Mouse (Mus musculus) forebrain, embryonic 14.5 days (tissue): ENCODE results near the gene Ppt2. TPM values are rescaled to one million over a fixed set of nuclear protein-coding genes. Genes with fewer than 3 reads are reported as not detected.

Source experiments
- ATAC-seq: fragments of 200-750 bp; cut with Nextera tagmentation; 2 replicates; pipeline ENCODE4 v1.8.0; 2017; ENCODE audit warnings: mild to moderate bottlenecking, moderate library complexity
- DNase-seq: peaks from one replicate; pipeline ENCODE4 v3.0.0-alpha.2; 2015; ENCODE audit warnings: low spot score
- H3K27ac ChIP-seq: fragments of 300-500 bp; sonication (generic); 2 replicates; pipeline ENCODE4 v1.5.1; 2014; ENCODE audit warnings: low read depth, mild to moderate bottlenecking, control low read depth, low read length, moderate library complexity
- H3K27me3 ChIP-seq: fragments of 300-500 bp; sonication (generic); replicated peaks from 2 replicates; pipeline ENCODE4 v1.6.1; 2014; ENCODE audit warnings: low read length, control low read depth, mixed read lengths; ENCODE audit not compliant: control insufficient read depth, insufficient read depth
- H3K36me3 ChIP-seq: fragments of 300-500 bp; sonication (generic); 2 replicates; pipeline ENCODE4 v1.6.1; 2014; ENCODE audit warnings: low read length, control low read depth; ENCODE audit not compliant: control insufficient read depth, insufficient read depth
- H3K4me1 ChIP-seq: fragments of 300-500 bp; sonication (generic); 2 replicates; pipeline ENCODE4 v1.6.1; 2014; ENCODE audit warnings: antibody characterized with exemption, low read length, control low read depth; ENCODE audit not compliant: control insufficient read depth, insufficient read depth
- H3K4me2 ChIP-seq: fragments of 300-500 bp; sonication (generic); 2 replicates; pipeline ENCODE4 v1.6.1; 2014; ENCODE audit warnings: mild to moderate bottlenecking, control low read depth, low read length
- H3K4me3 ChIP-seq: fragments of 300-500 bp; sonication (generic); 2 replicates; pipeline ENCODE4 v1.5.1; 2014; ENCODE audit warnings: low read depth, low read length, control low read depth
- H3K9ac ChIP-seq: fragments of 300-500 bp; sonication (generic); 2 replicates; pipeline ENCODE4 v1.6.1; 2014; ENCODE audit warnings: mild to moderate bottlenecking, low read length, control low read depth, moderate library complexity
- H3K9me3 ChIP-seq: fragments of 300-500 bp; sonication (generic); replicated peaks from 2 replicates; pipeline ENCODE4 v1.6.1; 2016; ENCODE audit warnings: low read length, control low read depth, mixed read lengths; ENCODE audit not compliant: control insufficient read depth
- WGBS: fragments of 180-500 bp; shearing (Covaris S2); extraction: QIAGEN DNeasy Blood & Tissue Kit; methylation state at CpG from one replicate; pipeline ENCODE4 v1.1.7; 2014; 5-methylcytosine and 5-hydroxymethylcytosine counted together
- polyA plus RNA-seq: library from polyadenylated mRNA; unstranded; fragments of >200 nt; fragmentation: Nextera tagmentation; extraction: Ambion mirVana; gene quantifications from 2 replicates; pipeline ENCODE4 v1.2.1, GENCODE M21; 2014

Gene Ppt2
- polyA plus RNA-seq, 1 experiment from 2014 or later = 23.8 TPM

DNA sequence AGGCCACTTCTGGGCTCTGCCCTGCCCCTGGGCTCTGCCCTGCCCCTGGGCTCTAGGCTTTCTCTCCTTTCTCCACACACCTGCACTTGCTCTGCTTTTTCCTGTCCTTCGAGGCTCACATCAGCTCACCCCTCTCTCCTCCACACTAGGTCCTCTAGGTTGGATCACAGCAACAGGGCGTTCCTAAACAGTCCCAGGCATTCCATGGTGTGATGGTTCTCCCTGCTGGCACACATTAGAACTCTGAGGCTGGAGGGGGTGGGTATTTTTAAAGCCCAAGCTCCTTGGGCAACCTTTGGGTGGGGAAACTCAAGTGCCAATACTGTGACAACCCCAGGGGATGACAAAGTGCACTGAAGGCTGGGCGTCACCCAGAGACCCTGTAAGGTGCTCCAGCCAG, 9.1 kb upstream of the Ppt2 start:
- Histone ChIP-seq H3K4me3 (no peak overlapping the region), H3K9me3 (no peaks in the 10 kb centered on the region), H3K9ac (no peak overlapping the region; the same call in 1 of the 2 replicates), H3K36me3 (no peaks in the 10 kb centered on the region), H3K27me3 (0 out of 2 replicates have a peak, but pooled peaks cover 2% of the 10 kb centered on the region), H3K27ac (no peak overlapping the region), H3K4me1 (peaks cover 6% of the 10 kb centered on the region), H3K4me2 (no peak overlapping the region)
- 65% methylated on average over 3 of the region's 3 CpGs for WGBS
- ATAC-seq (no peak), DNase-seq (no peak)

DNA sequence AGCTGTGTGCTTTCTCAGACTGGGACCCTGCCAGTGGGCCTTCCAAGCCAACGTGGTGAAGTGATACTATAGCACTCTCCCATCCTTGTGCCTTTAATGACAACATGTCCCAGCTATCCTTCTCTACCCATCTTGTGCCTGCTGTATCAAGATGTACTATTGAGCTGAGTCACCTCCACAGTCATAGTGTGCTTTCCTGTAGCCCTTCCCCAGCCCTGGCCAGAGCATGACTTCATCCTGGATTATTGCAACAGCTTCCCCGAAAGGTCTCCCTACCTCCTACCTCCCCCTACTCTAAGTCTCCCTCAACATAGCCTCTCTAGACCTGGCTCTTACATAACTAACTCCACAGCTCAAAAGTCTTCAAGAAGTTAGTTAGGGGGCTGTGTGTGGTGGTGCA, 7.4 kb upstream of the Ppt2 start:
- peaks cover 13% of the 10 kb centered on the region for H3K4me1 ChIP-seq
- no peak overlapping the region for H3K27ac ChIP-seq
- no peak overlapping the region for H3K4me2 ChIP-seq
- no peak for ATAC-seq
- DNase-seq = no peak
- H3K27me3 ChIP-seq = peaks cover 15% of the 10 kb centered on the region
- 82% methylated on average over 2 of the region's 2 CpGs for WGBS
- no peaks in the 10 kb centered on the region for H3K9me3 ChIP-seq
- no peaks in the 10 kb centered on the region for H3K36me3 ChIP-seq
- no peak overlapping the region for H3K4me3 ChIP-seq
- H3K9ac ChIP-seq = no peak overlapping the region

DNA sequence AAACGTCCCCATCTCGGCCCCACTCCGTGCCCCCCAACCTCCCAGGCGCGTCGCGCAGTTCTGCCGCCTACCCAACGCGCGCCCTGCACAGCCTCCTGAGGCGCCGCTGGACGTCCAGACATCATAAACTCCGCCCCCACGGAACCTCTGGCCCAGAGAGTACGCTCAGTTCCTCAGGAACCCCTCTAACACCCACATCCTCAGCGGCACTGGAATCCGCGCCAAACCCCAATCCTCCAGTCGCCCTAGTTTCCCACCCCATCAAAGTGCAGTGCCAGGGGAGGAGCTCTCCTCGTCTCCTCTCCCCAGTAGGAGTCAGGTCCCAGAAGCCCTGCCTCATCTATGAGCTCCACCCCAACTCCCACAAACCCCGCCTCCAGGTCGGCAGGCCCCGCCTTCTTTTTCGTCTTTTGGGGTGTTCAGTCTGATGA, 4.0 kb upstream of the Ppt2 start:
- Histone ChIP-seq H3K36me3 (no peaks in the 10 kb centered on the region), H3K4me1 (peaks cover 34% of the 10 kb centered on the region), H3K4me2 (peak overlapping the region; percentile 87), H3K9ac (peak overlapping the region; percentile 41), H3K27me3 (peaks cover 20% of the 10 kb centered on the region), H3K9me3 (no peaks in the 10 kb centered on the region), H3K27ac (no peak overlapping the region), H3K4me3 (peak overlapping the region; percentile 25)
- under 1% methylated on average over 26 of the region's 26 CpGs for WGBS
- peak; percentile 18; the same call in 1 of the 2 replicates for ATAC-seq
- DNase-seq = peak; percentile 60

DNA sequence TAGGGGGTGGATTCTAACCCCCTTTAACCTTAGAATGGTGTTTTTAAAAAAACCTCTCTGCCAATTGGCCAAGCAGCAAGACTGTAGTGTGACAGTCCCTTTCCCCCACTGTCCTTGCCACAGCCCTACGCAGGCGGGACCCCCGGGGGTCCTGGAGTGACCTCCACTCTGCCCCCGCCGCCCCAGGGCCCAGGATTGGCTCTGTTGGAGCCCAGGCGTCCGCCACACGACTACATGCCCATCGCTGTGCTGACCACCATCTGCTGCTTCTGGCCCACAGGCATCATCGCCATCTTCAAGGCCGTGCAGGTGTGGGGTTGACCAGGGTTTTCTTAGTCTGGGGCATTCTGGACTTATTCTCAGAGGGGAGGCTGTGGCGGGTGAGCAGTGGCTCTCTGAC, 3.3 kb upstream of the Ppt2 start:
- Histone ChIP-seq H3K4me2 (peak overlapping the region; percentile 87), H3K27ac (no peak overlapping the region), H3K4me3 (peak overlapping the region; percentile 25), H3K27me3 (peaks cover 20% of the 10 kb centered on the region), H3K4me1 (peaks cover 34% of the 10 kb centered on the region), H3K9ac (peak overlapping the region; percentile 41), H3K9me3 (no peaks in the 10 kb centered on the region), H3K36me3 (no peaks in the 10 kb centered on the region)
- ATAC-seq (no peak), DNase-seq (no peak)
- 8% methylated on average over 12 of the region's 12 CpGs for WGBS

DNA sequence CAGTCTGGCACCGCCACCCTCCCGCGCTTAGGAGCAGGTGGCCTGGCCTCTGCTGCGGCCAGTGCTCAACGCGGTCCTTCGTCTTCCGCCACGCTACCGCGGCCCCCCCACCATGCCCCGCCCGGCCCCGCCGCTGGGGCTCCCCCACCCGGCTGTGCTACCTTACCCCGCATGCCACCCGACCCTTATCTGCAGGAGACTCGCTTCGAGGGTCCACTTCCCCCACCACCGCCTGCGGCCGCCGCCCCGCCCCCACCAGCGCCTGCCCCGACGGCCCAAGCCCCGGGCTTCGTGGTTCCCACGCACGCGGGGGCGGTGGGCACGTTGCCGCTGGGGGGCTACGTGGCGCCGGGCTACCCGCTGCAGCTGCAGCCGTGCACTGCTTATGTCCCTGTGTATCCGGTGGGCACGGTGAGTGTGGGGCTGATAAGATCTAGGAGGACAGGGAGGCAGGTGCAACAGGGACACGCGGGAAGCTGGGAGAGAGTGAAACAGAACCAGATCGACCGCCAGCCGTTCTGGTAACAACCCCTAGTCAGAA, 2.5 kb upstream of the Ppt2 start:
- WGBS = 4% methylated on average over 45 of the region's 48 CpGs
- no peaks in the 10 kb centered on the region for H3K36me3 ChIP-seq
- H3K4me2 ChIP-seq = peak overlapping the region; percentile 87
- peaks cover 40% of the 10 kb centered on the region for H3K4me1 ChIP-seq
- H3K4me3 ChIP-seq = peak overlapping the region; percentile 71
- no peak for ATAC-seq
- no peaks in the 10 kb centered on the region for H3K9me3 ChIP-seq
- H3K27me3 ChIP-seq = peaks cover 20% of the 10 kb centered on the region
- no peak for DNase-seq
- H3K27ac ChIP-seq = no peak overlapping the region
- H3K9ac ChIP-seq = peak overlapping the region; percentile 52

DNA sequence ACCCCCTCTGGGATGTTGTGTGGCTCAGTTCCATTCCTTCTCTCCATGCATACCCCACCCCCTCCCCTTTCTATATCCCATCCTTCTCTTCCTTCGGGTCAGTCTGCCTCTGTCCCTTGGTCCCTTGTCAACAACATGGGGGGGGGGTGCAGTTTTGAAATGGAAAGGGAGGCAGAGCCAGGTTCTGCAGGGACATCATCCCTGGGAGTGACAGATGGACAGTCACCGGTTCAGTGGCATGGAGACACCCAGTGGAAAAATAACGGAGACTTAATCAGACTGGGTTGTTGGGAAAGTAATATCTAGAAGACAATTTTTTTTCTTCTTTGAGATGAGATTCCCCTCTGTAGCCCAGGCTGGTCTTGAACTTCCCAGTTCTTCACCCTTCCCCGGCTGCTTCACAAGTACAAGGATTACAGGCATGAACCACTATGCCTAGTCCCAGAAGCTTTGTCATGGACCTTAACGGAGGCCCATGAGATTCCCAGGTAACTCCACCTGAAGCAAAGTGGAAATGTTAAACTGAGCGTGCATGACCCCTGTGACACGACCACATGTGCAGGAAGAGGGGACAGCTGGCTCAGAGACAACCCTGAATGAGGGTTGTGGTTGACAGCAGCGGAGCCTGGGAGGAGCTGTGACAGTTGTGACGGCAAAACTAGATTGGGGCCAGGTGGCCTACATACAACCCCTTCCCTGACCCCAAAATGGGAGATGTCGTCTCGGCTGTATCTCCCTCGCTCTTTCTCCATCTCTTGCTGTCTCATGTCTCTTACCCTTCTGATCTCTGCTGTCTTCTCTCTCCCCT, 1.7 kb upstream of the Ppt2 start:
- WGBS = 21% methylated on average over 12 of the region's 12 CpGs
- peak overlapping the region; percentile 71 for H3K4me3 ChIP-seq
- DNase-seq = no peak
- peak overlapping the region; percentile 87 for H3K4me2 ChIP-seq
- no peaks in the 10 kb centered on the region for H3K9me3 ChIP-seq
- ATAC-seq = no peak
- peaks cover 20% of the 10 kb centered on the region for H3K27me3 ChIP-seq
- H3K27ac ChIP-seq = peak overlapping the region; percentile 9; the same call in 1 of the 2 replicates
- H3K36me3 ChIP-seq = peaks cover 5% of the 10 kb centered on the region
- peak overlapping the region; percentile 52 for H3K9ac ChIP-seq
- peaks cover 40% of the 10 kb centered on the region for H3K4me1 ChIP-seq

DNA sequence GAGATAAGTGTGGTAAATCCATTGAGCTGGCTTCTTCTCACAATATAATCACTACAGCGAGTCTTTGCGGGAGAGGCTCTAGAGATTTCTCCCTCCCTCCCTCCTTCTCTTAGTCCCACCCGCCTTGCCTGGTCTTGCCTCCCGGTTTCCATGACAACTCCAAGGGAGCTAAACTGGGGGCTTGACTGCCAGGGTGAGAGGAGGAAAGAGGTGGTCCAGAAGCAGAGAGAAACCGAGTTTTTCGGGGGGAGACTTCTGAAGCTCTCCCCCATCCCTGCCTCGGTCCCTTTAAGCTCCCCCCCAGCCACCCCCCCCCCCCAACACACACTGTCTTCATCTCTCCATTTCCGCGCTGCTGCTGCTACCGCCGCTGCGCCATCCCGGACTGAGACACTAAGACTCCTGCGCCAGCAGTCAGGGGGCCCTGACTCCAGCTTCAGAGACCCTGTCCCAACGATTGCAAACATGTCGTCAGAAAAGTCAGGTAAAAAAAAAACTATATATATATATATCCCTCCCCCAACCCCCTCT, 976 bp upstream of the Ppt2 start, which contains the start of gene Prrt1:
Prrt1 (plus strand) TSS at position 313 of the 531 bp plus-strand sequence.
- Histone ChIP-seq H3K4me3 (peak within 1 kb of the TSS; percentile 71), H3K27ac (peak within 1 kb of the TSS; percentile 91), H3K4me2 (peak within 1 kb of the TSS; percentile 87), H3K9me3 (no peaks in the 10 kb centered on the region), H3K9ac (peak within 1 kb of the TSS; percentile 76), H3K4me1 (peaks cover 40% of the 10 kb centered on the region), H3K27me3 (peaks cover 20% of the 10 kb centered on the region), H3K36me3 (peaks cover 5% of the 10 kb centered on the region)
- WGBS = 1% methylated on average over 16 of the region's 16 CpGs
- DNase-seq (peak; percentile 90), ATAC-seq (peak; percentile 35; the same call in 1 of the 2 replicates)

DNA sequence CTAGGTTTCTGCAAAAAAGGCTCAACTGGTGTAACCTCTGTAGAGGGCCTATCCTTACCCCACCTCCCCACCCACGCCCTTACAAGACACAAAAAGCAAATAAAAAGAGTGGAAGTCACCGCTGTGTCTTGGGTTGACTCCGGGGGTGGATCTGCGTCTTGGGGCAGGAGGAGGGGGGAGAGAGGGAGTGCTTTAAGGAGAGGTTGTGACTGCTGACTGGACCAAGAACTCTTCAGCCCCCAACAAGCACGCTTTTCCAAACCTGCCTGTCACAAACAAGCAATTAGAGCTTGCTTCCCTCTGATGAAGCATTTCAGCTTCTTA, 296 bp upstream of the Ppt2 start:
- no peak for DNase-seq
- peak overlapping the region; percentile 76 for H3K9ac ChIP-seq
- no peak for ATAC-seq
- peaks cover 11% of the 10 kb centered on the region for H3K36me3 ChIP-seq
- peaks cover 20% of the 10 kb centered on the region for H3K27me3 ChIP-seq
- peak overlapping the region; percentile 91; the same call in 1 of the 2 replicates for H3K27ac ChIP-seq
- no peaks in the 10 kb centered on the region for H3K9me3 ChIP-seq
- WGBS = 21% methylated on average over 5 of the region's 5 CpGs
- peak overlapping the region; percentile 87 for H3K4me2 ChIP-seq
- H3K4me1 ChIP-seq = peaks cover 40% of the 10 kb centered on the region
- peak overlapping the region; percentile 71 for H3K4me3 ChIP-seq
